Mouse (Mus musculus): ENCODE measurements around the gene Frs2.

DNA sequence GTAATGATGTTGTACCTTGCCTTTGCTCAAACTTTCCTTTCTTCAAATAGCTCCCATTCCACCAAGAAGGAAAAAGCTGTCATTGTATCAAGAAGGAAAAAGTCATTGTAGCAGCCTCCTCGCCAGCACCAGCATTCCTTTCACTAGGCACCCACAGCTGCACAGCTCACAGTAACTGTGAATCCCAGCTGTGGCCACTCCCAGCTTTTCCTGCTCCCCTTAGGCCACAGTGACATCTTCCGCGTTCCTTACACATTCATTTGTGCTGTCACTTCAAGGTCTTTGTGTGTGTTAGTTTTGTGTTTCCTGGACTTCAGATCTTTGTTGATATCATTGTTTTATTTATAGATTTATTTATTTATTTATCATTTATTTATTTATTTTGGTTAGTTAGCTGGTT is 23.7 kb upstream of the Frs2 start:
- no peak for TF ChIP-seq CTCF (IDR thresholded peaks at IDR 0.05; ENCODE audit: insufficient read depth, low read length)
- no peak for TF ChIP-seq POLR2A (IDR thresholded peaks at IDR 0.05; ENCODE audit: borderline replicate concordance, extremely low read depth, low read depth, low read length)
